Mouse (Mus musculus) erythroblast, embryonic 14.5 days (primary cell): ENCODE results near the gene Mov10.

Source experiments
- GATA1 ChIP-seq: IDR thresholded peaks from 2 replicates; pipeline ENCODE4 v1.6.1; 2012; ENCODE audit warnings: low read length, inconsistent platforms, mixed read lengths
- TAL1 ChIP-seq: IDR thresholded peaks from 3 replicates; pipeline ENCODE4 v1.6.1; 2012; ENCODE audit warnings: low read length, inconsistent platforms, mixed read lengths

DNA sequence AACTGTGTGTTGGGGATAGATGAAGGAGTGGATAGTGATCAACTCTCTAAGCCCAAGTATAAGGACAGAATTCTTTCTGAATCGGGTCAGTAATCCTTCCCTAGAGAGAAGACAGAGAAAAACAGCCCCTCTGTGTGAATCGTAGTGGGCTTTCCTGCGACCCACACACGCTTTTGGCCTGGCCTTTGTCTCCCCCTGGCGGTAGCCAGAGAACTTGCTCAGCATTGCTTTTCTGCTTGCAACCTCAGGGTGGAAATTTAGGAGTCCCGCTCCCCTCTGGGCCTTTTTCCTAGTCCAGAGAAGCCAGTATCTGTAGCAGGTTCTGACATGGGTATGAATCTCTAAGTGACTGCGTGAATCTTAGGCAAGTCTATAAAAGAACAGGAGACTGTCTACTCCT, 38.4 kb downstream of the Mov10 start:
- no peak for TF ChIP-seq TAL1
- no peak for TF ChIP-seq GATA1
